Mouse (Mus musculus) brain, embryonic 14.5 days (tissue): ENCODE measurements around the gene Gm45837.

Source experiments
- CTCF ChIP-seq: fragments of 200-500 bp; IDR thresholded peaks from 2 replicates; pipeline ENCODE4 v1.5.1; 2012; ENCODE audit warnings: inconsistent platforms, mild to moderate bottlenecking, moderate library complexity, borderline replicate concordance; ENCODE audit not compliant: insufficient read depth, insufficient read length; ENCODE audit errors: extremely low read depth
- POLR2A ChIP-seq: fragments of 200-500 bp; IDR thresholded peaks from 2 replicates; pipeline ENCODE4 v1.6.1; 2012; ENCODE audit warnings: mild to moderate bottlenecking, inconsistent platforms, borderline replicate concordance; ENCODE audit not compliant: poor library complexity, insufficient read depth, insufficient read length, severe bottlenecking; ENCODE audit errors: extremely low read depth

DNA sequence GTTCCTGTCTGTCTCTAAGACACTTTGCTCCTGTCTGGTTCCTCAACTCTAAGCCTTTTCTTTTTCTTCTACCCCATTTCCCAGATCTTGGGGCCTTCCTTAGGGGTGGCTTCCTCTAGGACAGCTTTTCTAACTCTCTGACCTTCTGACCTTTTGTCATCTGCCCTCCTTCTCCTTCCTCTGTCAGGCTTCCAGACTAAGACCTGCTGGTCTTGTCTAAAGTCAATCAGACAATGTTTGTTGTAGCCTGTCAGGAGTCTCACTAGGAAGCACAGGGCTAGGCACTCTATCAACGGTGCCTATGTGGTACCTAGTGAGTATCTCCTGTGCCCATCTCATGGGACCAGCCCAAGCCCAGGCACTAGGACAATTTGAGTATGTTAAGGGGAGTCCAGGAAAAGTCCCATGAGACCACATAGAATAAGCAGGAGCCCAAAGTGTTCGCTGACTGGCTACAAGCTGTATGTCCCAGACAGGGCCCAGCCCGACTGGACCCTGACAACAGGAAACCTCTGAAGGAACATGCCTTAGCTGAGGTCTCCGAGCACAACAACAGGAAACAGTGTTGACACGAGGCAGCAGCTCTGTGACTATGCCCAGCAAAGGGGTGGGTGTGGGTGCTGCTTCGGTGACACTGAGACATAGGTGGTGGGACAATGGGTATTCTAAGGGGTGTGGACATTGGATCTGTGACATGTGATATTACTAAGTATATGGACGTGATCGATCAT lies 55.3 kb downstream of the Gm45837 start:
- TF ChIP-seq CTCF (no peak), POLR2A (no peak)
